Mouse (Mus musculus): ENCODE data around the gene Acaca.

- TF ChIP-seq GATA1 (IDR thresholded peaks at IDR 0.05; ENCODE audit: borderline replicate concordance, low read length), result no peak
- TF ChIP-seq FLI1 (IDR thresholded peaks at IDR 0.05; ENCODE audit: low read length), result no peak
Observed at GRCm38 (mm10) chr11:84395010-84395409, 265.5 kb downstream of the Acaca start.
